10 mouse cellular contexts compared by ENCODE assay signal in genomic region chr15:100687430-100687971, GRCm38 (mm10). TPM values are rescaled to one million over a fixed set of nuclear protein-coding genes. Genes with fewer than 3 reads are reported as not detected.
DNase-seq lines count a peak whose midpoint lies in the region; ATAC-seq and TF ChIP-seq lines count a peak whose summit lies in the region.
"Had no signal": no experiment of that assay in that cellular context is flagged by ENCODE, and none has a peak within 500 bp of the region (broad histone marks: within the 10 kb centered on the region; RNA-seq: fewer than 3 reads in every experiment).

Gene Cela1 (minus strand): TSS chr15:100687921.

- H3K36me3 ChIP-seq in embryonic facial prominence, embryonic 13.5 days, result no peaks in the 10 kb centered on the region
- no peaks in the 10 kb centered on the region for H3K36me3 ChIP-seq in embryonic facial prominence, embryonic 10.5 days (replicated peaks)
- H3K36me3 ChIP-seq in limb, embryonic 10.5 days, result no peaks in the 10 kb centered on the region
- H3K36me3 ChIP-seq in forebrain, postnatal 0 days (ENCODE audit: insufficient read depth), result no peaks in the 10 kb centered on the region
- H3K36me3 ChIP-seq: embryonic facial prominence, embryonic 12.5 days; limb, embryonic 13.5 days had no signal

- peaks cover 9% of the 10 kb centered on the region for H3K9me3 ChIP-seq in embryonic facial prominence, embryonic 13.5 days
- H3K9me3 ChIP-seq in embryonic facial prominence, embryonic 10.5 days, result peaks cover 11% of the 10 kb centered on the region
- H3K9me3 ChIP-seq in limb, embryonic 10.5 days (replicated peaks), result peaks cover 5% of the 10 kb centered on the region; the same call in 1 of the 2 replicates
- peaks cover 4% of the 10 kb centered on the region; the same call in 1 of the 2 replicates for H3K9me3 ChIP-seq in forebrain, postnatal 0 days (ENCODE audit: low read length)

- H3K4me2 ChIP-seq in embryonic facial prominence, embryonic 13.5 days, result no peak within 1 kb of the TSS
- H3K4me2 ChIP-seq in forebrain, postnatal 0 days (ENCODE audit: low read depth), result no peak within 1 kb of the TSS
- H3K4me2 ChIP-seq: embryonic facial prominence, embryonic 12.5 days; limb, embryonic 13.5 days had no signal

- DNase-seq in embryonic facial prominence, embryonic 10.5 days (ENCODE audit: low spot score), result no peak
- DNase-seq in thymus, postnatal 4 days, result peak; percentile 40
- no peak for DNase-seq in thymus, adult 18-20 months
- no peak for DNase-seq in limb, embryonic 10.5 days (ENCODE audit: low spot score)
- no peak for DNase-seq in forebrain, postnatal 0 days
- DNase-seq in layer of hippocampus, adult 11-12 months (ENCODE audit: low spot score), result no peak
- DNase-seq in cerebellum, postnatal 14 days, result no peak

- H3K4me1 ChIP-seq in embryonic facial prominence, embryonic 13.5 days, result peaks cover 6% of the 10 kb centered on the region; the same call in 1 of the 2 replicates
- peaks cover 14% of the 10 kb centered on the region for H3K4me1 ChIP-seq in embryonic facial prominence, embryonic 10.5 days
- peaks cover 7% of the 10 kb centered on the region; the same call in 1 of the 2 replicates for H3K4me1 ChIP-seq in limb, embryonic 10.5 days
- H3K4me1 ChIP-seq in forebrain, postnatal 0 days (ENCODE audit: insufficient read depth), result no peaks in the 10 kb centered on the region

- 77% methylated on average over 8 of the region's 8 CpGs for WGBS in embryonic facial prominence, embryonic 13.5 days
- 76% methylated on average over 8 of the region's 8 CpGs for whole genome bisulfite sequencing in embryonic facial prominence, embryonic 10.5 days
- WGBS in limb, embryonic 10.5 days, result 84% methylated on average over 8 of the region's 8 CpGs
- WGBS in forebrain, postnatal 0 days, result 91% methylated on average over 8 of the region's 8 CpGs

- H3K4me3 ChIP-seq in embryonic facial prominence, embryonic 13.5 days, result no peak within 1 kb of the TSS
- no peak within 1 kb of the TSS for H3K4me3 ChIP-seq in embryonic facial prominence, embryonic 10.5 days
- H3K4me3 ChIP-seq in limb, embryonic 10.5 days, result no peak within 1 kb of the TSS
- H3K4me3 ChIP-seq in forebrain, postnatal 0 days (ENCODE audit: low read depth, low read length), result no peak within 1 kb of the TSS
- H3K4me3 ChIP-seq: embryonic facial prominence, embryonic 12.5 days; limb, embryonic 13.5 days had no signal

- no peak for TF ChIP-seq CTCF in forebrain, postnatal 0 days (IDR thresholded peaks at IDR 0.05; ENCODE audit: low read depth)

- H3K9ac ChIP-seq in embryonic facial prominence, embryonic 13.5 days, result peak within 1 kb of the TSS; percentile 32; the same call in 1 of the 2 replicates
- H3K9ac ChIP-seq in forebrain, postnatal 0 days, result no peak within 1 kb of the TSS
- H3K9ac ChIP-seq: embryonic facial prominence, embryonic 12.5 days; limb, embryonic 13.5 days had no signal

- peaks cover 10% of the 10 kb centered on the region; the same call in 1 of the 2 replicates for H3K27me3 ChIP-seq in embryonic facial prominence, embryonic 13.5 days
- H3K27me3 ChIP-seq in embryonic facial prominence, embryonic 10.5 days (replicated peaks; ENCODE audit: low read depth, poor library complexity, severe bottlenecking), result peaks cover 15% of the 10 kb centered on the region
- H3K27me3 ChIP-seq in limb, embryonic 10.5 days (ENCODE audit: low read depth, poor library complexity, severe bottlenecking), result peaks cover 23% of the 10 kb centered on the region
- no peaks in the 10 kb centered on the region for H3K27me3 ChIP-seq in forebrain, postnatal 0 days (ENCODE audit: insufficient read depth, low read length)
- H3K27me3 ChIP-seq: embryonic facial prominence, embryonic 12.5 days had no signal

- no peak within 1 kb of the TSS for H3K27ac ChIP-seq in embryonic facial prominence, embryonic 13.5 days
- H3K27ac ChIP-seq in embryonic facial prominence, embryonic 10.5 days (replicated peaks), result no peak within 1 kb of the TSS; the same call in none of the 2 replicates
- peak within 1 kb of the TSS; percentile 12; the same call in 1 of the 2 replicates for H3K27ac ChIP-seq in limb, embryonic 10.5 days
- H3K27ac ChIP-seq in forebrain, postnatal 0 days (ENCODE audit: low read depth, low read length), result no peak within 1 kb of the TSS
- H3K27ac ChIP-seq: embryonic facial prominence, embryonic 12.5 days; limb, embryonic 13.5 days had no signal

- no peak for ATAC-seq in embryonic facial prominence, embryonic 13.5 days (ENCODE audit: insufficient number of reproducible peaks, insufficient read depth, low FRiP score, low TSS enrichment, low read depth)
- no peak for ATAC-seq in forebrain, postnatal 0 days

RNA-seq across cellular contexts. Expression of gene Cela1, which starts in this region (rescaled TPM):
- 1.5 and 2.1 TPM in 2 replicates for polyA plus RNA-seq in embryonic facial prominence, embryonic 13.5 days (2015; fragmentation: Nextera tagmentation; extraction: Ambion mirVana)
- 1.7 and 2.2 TPM in 2 replicates for polyA plus RNA-seq in embryonic facial prominence, embryonic 10.5 days (2016; fragmentation: Nextera tagmentation; extraction: Ambion mirVana)
- polyA plus RNA-seq in limb, embryonic 10.5 days (2016; fragmentation: Nextera tagmentation; extraction: Ambion mirVana), result 0.74 and 1.7 TPM in 2 replicates
- total RNA-seq in forebrain, postnatal 0 days (2014; rRNA removed), result 0.62 and 5.1 TPM in 2 replicates
- polyA plus RNA-seq in forebrain, postnatal 0 days (2015; fragmentation: Nextera tagmentation; extraction: Ambion mirVana), result 0.81 and 1.2 TPM in 2 replicates
